Mouse (Mus musculus) forebrain, embryonic 13.5 days (tissue): ENCODE measurements at regions not wholly inside any gene's neighbourhood (a gene's known extent, or its start where the extent isn't known, plus 50 kb on each side); places are given as distances from the start of the nearest gene placed in this dataset.
A peak's percentile ranks its signal among the peaks of the same experiment; 100 is the strongest.

Experiments used
- ATAC-seq: fragments of 200-750 bp; cut with Nextera tagmentation; 2 replicates; pipeline ENCODE4 v1.8.0; 2017
- H3K27ac ChIP-seq: fragments of 300-500 bp; sonication (generic); 2 replicates; pipeline ENCODE4 v1.5.1; 2015; ENCODE audit warnings: inconsistent platforms, mild to moderate bottlenecking, moderate library complexity
- H3K27me3 ChIP-seq: fragments of 300-500 bp; sonication (generic); 2 replicates; pipeline ENCODE4 v1.6.1; 2015; ENCODE audit warnings: mild to moderate bottlenecking, inconsistent platforms
- H3K36me3 ChIP-seq: fragments of 300-500 bp; sonication (generic); 2 replicates; pipeline ENCODE4 v1.6.1; 2015; ENCODE audit warnings: mild to moderate bottlenecking, inconsistent platforms; ENCODE audit not compliant: poor library complexity, severe bottlenecking
- H3K4me1 ChIP-seq: fragments of 300-500 bp; sonication (generic); 2 replicates; pipeline ENCODE4 v1.6.1; 2015; ENCODE audit warnings: inconsistent platforms
- H3K4me2 ChIP-seq: fragments of 300-500 bp; sonication (generic); 2 replicates; pipeline ENCODE4 v1.6.1; 2015; ENCODE audit warnings: inconsistent platforms, mild to moderate bottlenecking, moderate library complexity
- H3K4me3 ChIP-seq: fragments of 300-500 bp; sonication (generic); 2 replicates; pipeline ENCODE4 v1.5.1; 2015; ENCODE audit warnings: mild to moderate bottlenecking, inconsistent platforms
- H3K9ac ChIP-seq: fragments of 300-500 bp; sonication (generic); 2 replicates; pipeline ENCODE4 v1.6.1; 2015; ENCODE audit warnings: mild to moderate bottlenecking, inconsistent platforms
- H3K9me3 ChIP-seq: fragments of 300-500 bp; sonication (generic); replicated peaks from 2 replicates; pipeline ENCODE4 v1.6.1; 2016; ENCODE audit warnings: inconsistent platforms
- WGBS: fragments of 180-500 bp; shearing (Covaris S2); methylation state at CpG from one replicate; pipeline ENCODE4 v1.1.7; 2015; 5-methylcytosine and 5-hydroxymethylcytosine counted together

GRCm38 (mm10) chr10:98618736-98619525 lies 295.3 kb upstream of the Atp2b1 start:
- no peak for ATAC-seq
- no peak overlapping the region for H3K27ac ChIP-seq
- 91% methylated on average over 21 of the region's 21 CpGs for WGBS

GRCm38 (mm10) chr10:98624103-98624502 lies 290.1 kb upstream of the Atp2b1 start:
- Histone ChIP-seq H3K36me3 (no peaks in the 10 kb centered on the region), H3K4me2 (no peak overlapping the region), H3K27ac (no peak overlapping the region), H3K27me3 (no peaks in the 10 kb centered on the region), H3K4me3 (no peak overlapping the region), H3K4me1 (no peaks in the 10 kb centered on the region), H3K9me3 (no peaks in the 10 kb centered on the region), H3K9ac (no peak overlapping the region)
- ATAC-seq: no peak
- WGBS: 84% methylated on average over 1 of the region's 1 CpGs

More at GRCm38 (mm10) chr10:98618736-98619525, 295.3 kb upstream of the Atp2b1 start:
- Histone ChIP-seq H3K9me3 (no peaks in the 10 kb centered on the region), H3K4me1 (no peaks in the 10 kb centered on the region), H3K36me3 (no peaks in the 10 kb centered on the region), H3K9ac (no peak overlapping the region), H3K27me3 (no peaks in the 10 kb centered on the region), H3K4me3 (no peak overlapping the region), H3K4me2 (no peak overlapping the region)

- Histone ChIP-seq H3K36me3 (no peaks in the 10 kb centered on the region), H3K9me3 (no peaks in the 10 kb centered on the region), H3K4me1 (no peaks in the 10 kb centered on the region), H3K4me2 (no peak overlapping the region), H3K27me3 (no peaks in the 10 kb centered on the region), H3K9ac (no peak overlapping the region), H3K27ac (no peak overlapping the region), H3K4me3 (no peak overlapping the region)
- WGBS: 78% methylated on average over 12 of the region's 12 CpGs
- ATAC-seq: no peak
Observed at GRCm38 (mm10) chr10:98624681-98625321, 289.4 kb upstream of the Atp2b1 start.

GRCm38 (mm10) chr10:98628191-98628590 lies 286.0 kb upstream of the Atp2b1 start:
- H3K4me2 ChIP-seq: no peak overlapping the region
- H3K4me3 ChIP-seq: no peak overlapping the region
- no peak overlapping the region for H3K27ac ChIP-seq
- 96% methylated on average over 1 of the region's 1 CpGs for WGBS
- no peaks in the 10 kb centered on the region for H3K36me3 ChIP-seq
- ATAC-seq: no peak
- no peaks in the 10 kb centered on the region for H3K27me3 ChIP-seq
- no peak overlapping the region for H3K9ac ChIP-seq
- no peaks in the 10 kb centered on the region for H3K9me3 ChIP-seq
- no peaks in the 10 kb centered on the region for H3K4me1 ChIP-seq

GRCm38 (mm10) chr10:98629248-98629647 lies 285.0 kb upstream of the Atp2b1 start:
- no peak overlapping the region for H3K4me3 ChIP-seq
- no peaks in the 10 kb centered on the region for H3K4me1 ChIP-seq
- H3K36me3 ChIP-seq: no peaks in the 10 kb centered on the region
- 75% methylated on average over 3 of the region's 3 CpGs for WGBS
- H3K27ac ChIP-seq: no peak overlapping the region
- H3K9me3 ChIP-seq: no peaks in the 10 kb centered on the region
- no peaks in the 10 kb centered on the region for H3K27me3 ChIP-seq
- no peak overlapping the region for H3K9ac ChIP-seq
- H3K4me2 ChIP-seq: no peak overlapping the region
- no peak for ATAC-seq

- H3K9ac ChIP-seq: no peak overlapping the region
- no peaks in the 10 kb centered on the region for H3K4me1 ChIP-seq
- no peak overlapping the region for H3K27ac ChIP-seq
- no peak overlapping the region for H3K4me2 ChIP-seq
- no peaks in the 10 kb centered on the region for H3K36me3 ChIP-seq
- no peaks in the 10 kb centered on the region for H3K27me3 ChIP-seq
- no peaks in the 10 kb centered on the region for H3K9me3 ChIP-seq
- WGBS: 84% methylated on average over 14 of the region's 14 CpGs
- no peak for ATAC-seq
- H3K4me3 ChIP-seq: no peak overlapping the region
Observed at GRCm38 (mm10) chr10:98637759-98638611, 276.2 kb upstream of the Atp2b1 start.

- peak; percentile 81 for ATAC-seq
- no peak overlapping the region for H3K4me3 ChIP-seq
- no peaks in the 10 kb centered on the region for H3K27me3 ChIP-seq
- no peaks in the 10 kb centered on the region for H3K36me3 ChIP-seq
- H3K9ac ChIP-seq: no peak overlapping the region
- no peaks in the 10 kb centered on the region for H3K9me3 ChIP-seq
- H3K4me1 ChIP-seq: no peaks in the 10 kb centered on the region
- H3K27ac ChIP-seq: no peak overlapping the region
- 79% methylated on average over 10 of the region's 10 CpGs for WGBS
- no peak overlapping the region for H3K4me2 ChIP-seq
Observed at GRCm38 (mm10) chr10:98645681-98646122, 268.5 kb upstream of the Atp2b1 start.

- Histone ChIP-seq H3K4me3 (no peak overlapping the region), H3K27ac (no peak overlapping the region), H3K9ac (no peak overlapping the region), H3K36me3 (no peaks in the 10 kb centered on the region), H3K9me3 (no peaks in the 10 kb centered on the region), H3K4me1 (no peaks in the 10 kb centered on the region), H3K4me2 (no peak overlapping the region), H3K27me3 (no peaks in the 10 kb centered on the region)
- whole genome bisulfite sequencing: 49% methylated on average over 8 of the region's 8 CpGs
- peak; percentile 81 for ATAC-seq
Observed at GRCm38 (mm10) chr10:98646311-98646999, 267.8 kb upstream of the Atp2b1 start.

GRCm38 (mm10) chr10:98648710-98649245 lies 265.4 kb upstream of the Atp2b1 start:
- Histone ChIP-seq H3K9me3 (no peaks in the 10 kb centered on the region), H3K27ac (no peak overlapping the region), H3K9ac (no peak overlapping the region), H3K4me1 (no peaks in the 10 kb centered on the region), H3K4me3 (no peak overlapping the region), H3K27me3 (no peaks in the 10 kb centered on the region), H3K36me3 (no peaks in the 10 kb centered on the region), H3K4me2 (no peak overlapping the region)
- WGBS: 87% methylated on average over 7 of the region's 7 CpGs
- no peak for ATAC-seq

GRCm38 (mm10) chr10:98650533-98650932 lies 263.7 kb upstream of the Atp2b1 start:
- ATAC-seq: no peak
- Histone ChIP-seq H3K4me2 (no peak overlapping the region), H3K4me3 (no peak overlapping the region), H3K9ac (no peak overlapping the region), H3K36me3 (no peaks in the 10 kb centered on the region), H3K27me3 (no peaks in the 10 kb centered on the region), H3K4me1 (no peaks in the 10 kb centered on the region), H3K27ac (no peak overlapping the region), H3K9me3 (no peaks in the 10 kb centered on the region)
- WGBS: 94% methylated on average over 4 of the region's 4 CpGs

GRCm38 (mm10) chr10:98651127-98651526 lies 263.1 kb upstream of the Atp2b1 start:
- no peak overlapping the region for H3K27ac ChIP-seq
- H3K36me3 ChIP-seq: no peaks in the 10 kb centered on the region
- no peak overlapping the region for H3K9ac ChIP-seq
- WGBS: 82% methylated on average over 6 of the region's 6 CpGs
- no peak overlapping the region for H3K4me3 ChIP-seq
- H3K4me1 ChIP-seq: no peaks in the 10 kb centered on the region
- no peaks in the 10 kb centered on the region for H3K9me3 ChIP-seq
- no peak overlapping the region for H3K4me2 ChIP-seq
- H3K27me3 ChIP-seq: no peaks in the 10 kb centered on the region
- ATAC-seq: no peak
